Mouse (Mus musculus) kidney, postnatal 0 days (tissue): ENCODE measurements around the gene Tbccd1. TPM values are rescaled to one million over a fixed set of nuclear protein-coding genes. Genes with fewer than 3 reads are reported as not detected.
A peak's percentile ranks its signal among the peaks of the same experiment; 100 is the strongest.
"Not testable (repeated sequence)": the region's sequence is repeated elsewhere in the genome, so short reads cannot be mapped to it uniquely, and the experiment has no call there.

Experiments used
- ATAC-seq: fragments of 200-750 bp; cut with Nextera tagmentation; replicated peaks from 2 replicates; pipeline ENCODE4 v1.8.0; 2017; ENCODE audit warnings: low read depth, moderate number of reproducible peaks, moderate TSS enrichment, moderate library complexity; ENCODE audit not compliant: low FRiP score
- DNase-seq: peaks from one replicate; pipeline ENCODE4 v3.0.0-alpha.2; 2016; ENCODE audit warnings: low spot score
- H3K27ac ChIP-seq: fragments of 300-500 bp; sonication (generic); 2 replicates; pipeline ENCODE4 v1.5.1; 2014; ENCODE audit warnings: mild to moderate bottlenecking
- H3K27me3 ChIP-seq: fragments of 300-500 bp; sonication (generic); 2 replicates; pipeline ENCODE4 v1.6.1; 2014; ENCODE audit warnings: low read length, mixed read lengths; ENCODE audit not compliant: insufficient read depth
- H3K36me3 ChIP-seq: fragments of 300-500 bp; sonication (generic); 2 replicates; pipeline ENCODE4 v1.6.1; 2014; ENCODE audit warnings: low read length, mixed read lengths; ENCODE audit not compliant: insufficient read depth
- H3K4me1 ChIP-seq: fragments of 300-500 bp; sonication (generic); replicated peaks from 2 replicates; pipeline ENCODE4 v1.6.1; 2014; ENCODE audit warnings: antibody characterized with exemption, low read length, mixed read lengths; ENCODE audit not compliant: insufficient read depth
- H3K4me2 ChIP-seq: fragments of 300-500 bp; sonication (generic); 2 replicates; pipeline ENCODE4 v1.6.1; 2014; ENCODE audit warnings: mild to moderate bottlenecking, low read length, moderate library complexity, mixed read lengths
- H3K4me3 ChIP-seq: fragments of 300-500 bp; sonication (generic); replicated peaks from 2 replicates; pipeline ENCODE4 v1.5.1; 2014; ENCODE audit warnings: low read depth, low read length
- H3K9ac ChIP-seq: fragments of 300-500 bp; sonication (generic); 2 replicates; pipeline ENCODE4 v1.6.1; 2014; ENCODE audit warnings: low read depth, low read length
- H3K9me3 ChIP-seq: fragments of 300-500 bp; sonication (generic); replicated peaks from 2 replicates; pipeline ENCODE4 v1.6.1; 2016; ENCODE audit warnings: low read length, inconsistent platforms, mixed read lengths
- CTCF ChIP-seq: IDR thresholded peaks from 2 replicates; pipeline ENCODE4 v1.5.1; 2016; ENCODE audit warnings: antibody characterized with exemption, low read depth, mild to moderate bottlenecking, moderate library complexity
- WGBS: fragments of 180-500 bp; shearing (Covaris S2); extraction: QIAGEN DNeasy Blood & Tissue Kit; methylation state at CpG from one replicate; pipeline ENCODE4 v1.1.7; 2014; 5-methylcytosine and 5-hydroxymethylcytosine counted together
- polyA plus RNA-seq: library from polyadenylated mRNA; unstranded; fragments of >200 nt; fragmentation: Nextera tagmentation; extraction: Ambion mirVana; gene quantifications from 2 replicates; pipeline ENCODE4 v1.2.1, GENCODE M21; 2015

The Tbccd1 gene
- polyA plus RNA-seq, 1 experiment from 2014 or later: 25.3 TPM

- no peaks in the 10 kb centered on the region for H3K36me3 ChIP-seq
- WGBS: 81% methylated on average over 5 of the region's 5 CpGs
- H3K27me3 ChIP-seq: no peaks in the 10 kb centered on the region
- no peak overlapping the region for H3K4me2 ChIP-seq
- H3K9me3 ChIP-seq: no peaks in the 10 kb centered on the region
- H3K4me3 ChIP-seq: no peak overlapping the region
- H3K27ac ChIP-seq: no peak overlapping the region
- no peaks in the 10 kb centered on the region for H3K4me1 ChIP-seq
- TF ChIP-seq CTCF: no peak
- no peak overlapping the region for H3K9ac ChIP-seq
- no peak for ATAC-seq
- no peak for DNase-seq
Measured at GRCm38 (mm10) chr16:22782686-22783085, 74.8 kb downstream of the Tbccd1 start.

- no peak overlapping the region for H3K27ac ChIP-seq
- no peak overlapping the region for H3K9ac ChIP-seq
- no peaks in the 10 kb centered on the region for H3K36me3 ChIP-seq
- no peak for DNase-seq
- ATAC-seq: no peak
- no peak for TF ChIP-seq CTCF
- no peaks in the 10 kb centered on the region for H3K27me3 ChIP-seq
- no peak overlapping the region for H3K4me2 ChIP-seq
- no peaks in the 10 kb centered on the region for H3K4me1 ChIP-seq
- 89% methylated on average over 3 of the region's 3 CpGs for WGBS
- H3K4me3 ChIP-seq: no peak overlapping the region
- no peaks in the 10 kb centered on the region for H3K9me3 ChIP-seq
Measured at GRCm38 (mm10) chr16:22779228-22779835, 78.1 kb downstream of the Tbccd1 start.

GRCm38 (mm10) chr16:22778296-22778695 lies 79.2 kb downstream of the Tbccd1 start:
- H3K27ac ChIP-seq, H3K4me2 ChIP-seq, H3K36me3 ChIP-seq, H3K4me1 ChIP-seq, H3K9ac ChIP-seq, ATAC-seq, H3K27me3 ChIP-seq, H3K9me3 ChIP-seq, DNase-seq, H3K4me3 ChIP-seq: not testable (repeated sequence)
- WGBS: 88% methylated on average over 12 of the region's 12 CpGs

GRCm38 (mm10) chr16:22775471-22775985 lies 81.9 kb downstream of the Tbccd1 start:
- Histone ChIP-seq H3K27ac (no peak overlapping the region), H3K36me3 (no peaks in the 10 kb centered on the region), H3K27me3 (no peaks in the 10 kb centered on the region), H3K9ac (no peak overlapping the region), H3K4me3 (no peak overlapping the region), H3K4me1 (no peaks in the 10 kb centered on the region), H3K9me3 (no peaks in the 10 kb centered on the region), H3K4me2 (no peak overlapping the region)
- TF ChIP-seq CTCF: no peak
- DNase-seq: no peak
- 83% methylated on average over 5 of the region's 5 CpGs for WGBS
- ATAC-seq: no peak

- no peak for DNase-seq
- no peak overlapping the region for H3K9ac ChIP-seq
- no peak for TF ChIP-seq CTCF
Measured at GRCm38 (mm10) chr16:22768661-22769060, 88.8 kb downstream of the Tbccd1 start.

GRCm38 (mm10) chr16:22767405-22767804 lies 90.1 kb downstream of the Tbccd1 start:
- H3K9ac ChIP-seq: no peak overlapping the region
- no peak for ATAC-seq
- H3K4me1 ChIP-seq: no peaks in the 10 kb centered on the region
- no peak overlapping the region for H3K4me3 ChIP-seq
- H3K27me3 ChIP-seq: no peaks in the 10 kb centered on the region
- 94% methylated on average over 3 of the region's 3 CpGs for WGBS
- TF ChIP-seq CTCF: peak; percentile 23; the same call in 1 of the 2 replicates
- DNase-seq: no peak
- no peak overlapping the region for H3K27ac ChIP-seq
- H3K9me3 ChIP-seq: no peaks in the 10 kb centered on the region
- no peak overlapping the region for H3K4me2 ChIP-seq
- no peaks in the 10 kb centered on the region for H3K36me3 ChIP-seq

More at GRCm38 (mm10) chr16:22768661-22769060, 88.8 kb downstream of the Tbccd1 start:
- no peaks in the 10 kb centered on the region for H3K36me3 ChIP-seq
- no peak overlapping the region for H3K4me3 ChIP-seq
- no peak overlapping the region for H3K27ac ChIP-seq
- no peak for ATAC-seq
- H3K27me3 ChIP-seq: no peaks in the 10 kb centered on the region
- H3K4me2 ChIP-seq: no peak overlapping the region
- no peaks in the 10 kb centered on the region for H3K4me1 ChIP-seq
- WGBS: 83% methylated on average over 8 of the region's 8 CpGs
- H3K9me3 ChIP-seq: no peaks in the 10 kb centered on the region
